Mouse (Mus musculus) gastrocnemius, postnatal 4 days (tissue): ENCODE measurements around the gene Zfp607a. TPM values are rescaled to one million over a fixed set of nuclear protein-coding genes. Genes with fewer than 3 reads are reported as not detected.
"Not testable (repeated sequence)": the region's sequence is repeated elsewhere in the genome, so short reads cannot be mapped to it uniquely, and the experiment has no call there.

Experiments
- DNase-seq, 2 experiments: peaks; one replicate each; pipeline ENCODE4 v3.0.0; 2021 to 2022; ENCODE audit warnings: low spot score in 2 of 2, mixed read lengths in 2 of 2
- long read RNA-seq, 2 experiments: library from polyadenylated mRNA; stranded (forward); transcript quantifications; one replicate each; pipeline ENCODE4 v2.0.0; 2021
- total RNA-seq, 2 experiments: library from RNA; stranded (reverse); gene quantifications; 2 replicates each; pipeline ENCODE4 v1.2.3; 2021

Zfp607a gene
- 1 to 10 TPM; 3.5 to 4.3 TPM for total RNA-seq
- long read RNA-seq, experiment 1, partial matches to known transcripts: 0 of 2 reads
- long read RNA-seq, experiment 1, other reads (novel, unspliced or antisense): 1 of 2 reads
- long read RNA-seq, experiment 2, partial matches to known transcripts: 0 of 2 reads
- long read RNA-seq, experiment 2, other reads (novel, unspliced or antisense): 0 of 2 reads

- DNase-seq: no peak
Observed at GRCm38 (mm10) chr7:27857227-27857626, at the start of gene Zfp607a. Gene Zfp607a (plus strand): TSS chr7:27857527.

GRCm38 (mm10) chr7:27818526-27819110, 38.7 kb upstream of the Zfp607a start:
- no peak for DNase-seq

GRCm38 (mm10) chr7:27822611-27823010, 34.7 kb upstream of the Zfp607a start:
- no peak for DNase-seq

- DNase-seq: no peak
Observed at GRCm38 (mm10) chr7:27834131-27834530, 23.2 kb upstream of the Zfp607a start.

DNA sequence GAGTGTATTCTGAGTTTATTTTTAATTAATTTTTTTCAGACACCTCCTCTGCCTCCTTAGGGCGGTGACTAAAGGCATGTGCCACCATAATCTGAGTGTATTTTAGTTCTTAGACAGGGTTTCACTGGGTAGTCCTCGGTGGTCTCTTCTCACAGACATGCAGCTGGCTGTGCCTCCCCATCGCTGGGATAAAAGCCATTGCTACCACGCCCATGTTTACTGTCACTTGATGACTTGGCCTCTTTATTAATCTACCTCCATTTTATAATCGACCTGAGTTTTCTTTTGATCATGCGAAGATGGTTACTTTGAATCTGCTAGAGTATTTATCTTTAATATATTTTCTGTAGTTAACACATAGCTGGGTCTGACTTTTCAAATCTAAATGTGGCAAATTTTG, 19.4 kb upstream of the Zfp607a start:
- DNase-seq: no peak

GRCm38 (mm10) chr7:27838323-27839249, 18.7 kb upstream of the Zfp607a start, which contains the start of gene Zfp59:
Gene Zfp59 (plus strand): TSS chr7:27838607.
- peak; percentile 70 to 86 for DNase-seq

GRCm38 (mm10) chr7:27839596-27839995, 17.7 kb upstream of the Zfp607a start:
- no peak for DNase-seq

DNA sequence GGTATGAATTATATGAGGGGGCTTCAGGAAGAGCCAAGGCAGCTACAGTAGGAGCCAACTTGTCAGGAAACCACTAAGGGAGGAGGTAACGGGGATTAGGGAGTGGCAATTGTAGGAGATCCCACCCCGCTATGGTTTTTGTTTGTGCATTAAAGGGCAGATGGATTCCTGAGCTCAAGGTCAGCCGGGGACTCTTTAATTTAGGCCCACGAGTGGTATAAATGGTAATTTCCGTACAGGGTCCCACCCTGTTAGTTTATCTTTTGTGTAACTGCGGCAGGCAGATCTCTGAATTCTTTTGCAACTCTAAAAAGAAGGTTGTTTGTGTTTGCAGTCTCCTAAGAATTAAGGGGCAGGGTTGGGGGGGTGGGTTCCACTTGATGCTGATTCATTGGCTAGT, 17.2 kb upstream of the Zfp607a start:
- no peak for DNase-seq

DNA sequence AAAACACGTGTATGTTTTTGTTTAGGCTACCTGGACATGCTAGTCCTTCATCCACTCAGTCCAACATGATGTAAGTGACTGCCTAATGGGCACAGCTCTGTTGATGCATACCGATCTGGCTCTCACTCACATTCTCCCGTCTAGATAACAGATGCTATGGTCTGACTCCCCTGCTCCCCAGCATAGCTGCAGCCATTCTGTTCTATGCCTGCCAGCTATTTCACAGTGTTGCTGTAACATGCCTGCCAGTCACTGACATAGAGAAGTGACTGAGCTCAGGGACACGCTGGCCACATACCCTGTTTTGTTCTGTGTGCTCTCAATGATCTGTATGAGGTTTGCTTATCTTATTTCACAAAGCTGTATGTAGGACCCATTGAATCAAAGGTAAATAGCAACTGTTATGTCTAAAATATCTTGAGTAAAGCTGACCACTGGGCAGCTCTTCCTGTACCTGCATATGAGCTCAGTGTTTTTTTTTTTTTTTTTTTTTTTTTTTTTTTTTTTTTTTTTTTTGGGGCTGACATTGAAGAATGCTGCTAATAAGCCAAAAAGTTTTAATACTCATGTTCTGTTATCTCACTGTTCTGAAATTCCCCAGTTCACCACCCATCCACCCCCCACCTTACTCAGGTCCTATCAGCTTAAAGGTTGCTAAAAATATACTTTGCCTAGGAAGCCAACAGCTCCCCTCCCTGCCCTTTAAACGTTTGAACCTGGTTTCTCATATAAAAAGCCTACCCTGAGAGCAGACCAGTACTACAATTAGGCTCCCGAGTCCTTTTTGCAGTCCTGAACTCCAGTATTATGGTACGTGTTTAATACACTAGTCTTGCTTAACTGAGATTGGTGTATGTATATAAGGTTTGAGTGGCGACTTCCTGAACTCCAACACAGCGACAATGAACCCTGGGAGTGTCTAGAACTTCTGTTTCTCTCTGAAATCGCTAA, 2.2 kb downstream of the Zfp607a start:
- DNase-seq: no peak

GRCm38 (mm10) chr7:27860396-27861235, 3.3 kb downstream of the Zfp607a start:
- DNase-seq: peak; percentile 36 to 68

- DNase-seq: not testable (repeated sequence)
Observed at GRCm38 (mm10) chr7:27862578-27862977, 5.3 kb downstream of the Zfp607a start.

GRCm38 (mm10) chr7:27881721-27882120, 24.4 kb downstream of the Zfp607a start:
- DNase-seq: no peak

DNA sequence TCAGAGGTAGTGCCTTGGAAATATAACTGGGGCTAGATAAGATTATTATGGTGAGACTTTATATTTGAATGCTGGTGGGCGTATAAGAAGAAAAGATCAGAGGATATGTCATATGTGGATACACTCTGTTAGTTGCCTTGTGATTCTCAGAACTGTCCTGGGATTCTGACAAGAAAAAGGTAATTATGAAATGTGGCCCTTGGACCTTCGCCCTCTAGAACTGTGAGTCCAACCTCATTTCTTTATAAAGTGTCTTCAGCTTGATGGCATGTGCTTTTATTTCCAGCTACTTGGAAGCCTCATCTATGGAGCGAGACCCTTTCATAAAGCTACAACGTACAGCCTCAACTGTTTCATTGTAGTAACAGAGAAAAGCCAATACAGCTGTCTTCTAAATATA, 43.3 kb downstream of the Zfp607a start:
- no peak for DNase-seq

DNA sequence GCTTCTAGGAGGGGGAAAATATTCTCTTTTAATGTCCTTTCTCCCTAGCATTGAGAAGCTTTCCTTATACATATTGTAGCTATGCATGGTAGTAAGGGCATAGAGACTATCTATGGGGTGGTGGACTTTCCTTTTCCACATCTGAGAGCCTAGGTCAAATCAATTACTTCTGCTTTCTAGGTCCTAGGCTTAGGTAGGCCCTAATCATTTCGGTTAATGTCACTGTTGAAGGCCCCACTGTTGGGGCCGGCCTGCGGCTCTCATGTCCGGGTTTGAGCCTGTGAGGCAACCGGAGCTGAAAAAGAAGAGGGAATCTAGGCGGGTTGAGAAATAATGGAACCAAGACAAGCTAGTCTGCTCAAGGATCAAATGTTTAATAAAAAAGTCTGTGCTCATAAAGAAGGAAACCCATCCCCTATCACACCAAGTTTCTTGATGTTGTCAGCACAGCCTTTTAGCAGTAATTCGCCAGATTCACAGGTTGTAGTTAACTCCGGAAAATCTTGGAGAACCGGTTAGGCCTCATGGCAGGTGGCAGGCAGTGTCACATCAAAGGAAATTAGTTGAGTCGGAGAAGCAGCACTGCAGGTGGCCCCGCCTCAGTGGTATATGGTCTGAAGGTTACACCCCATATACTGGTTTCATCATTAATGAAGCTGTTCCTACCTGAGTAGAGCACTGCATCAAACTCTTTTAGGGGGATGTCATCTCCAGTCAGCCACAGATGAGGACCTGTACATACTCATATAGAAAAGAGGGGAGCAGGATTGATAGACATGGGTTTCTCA, 47.9 kb downstream of the Zfp607a start:
- DNase-seq: no peak

DNA sequence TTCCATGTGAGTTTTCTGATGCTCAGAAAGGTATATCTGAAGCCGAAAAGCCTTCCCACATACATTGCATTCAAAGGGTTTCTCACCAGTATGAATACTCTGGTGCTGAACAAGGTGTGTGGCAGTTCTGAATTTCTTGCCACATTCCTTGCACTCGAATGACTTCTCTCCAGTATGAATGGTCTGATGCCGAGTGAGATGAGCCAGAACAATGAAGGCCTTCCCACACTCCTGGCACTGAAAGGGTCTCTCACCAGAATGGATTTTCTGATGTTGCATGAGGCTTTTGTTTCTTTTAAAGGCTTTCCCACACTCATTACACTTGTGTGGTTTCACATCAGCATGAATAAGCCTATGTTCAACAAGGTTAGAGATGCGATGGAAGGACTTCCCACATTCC, 53.6 kb downstream of the Zfp607a start:
- DNase-seq: not testable (repeated sequence)

GRCm38 (mm10) chr7:27927041-27927440, 69.7 kb downstream of the Zfp607a start:
- DNase-seq: not testable (repeated sequence)

- peak; percentile 46 to 70 for DNase-seq
Observed at GRCm38 (mm10) chr7:27928818-27929695, 71.7 kb downstream of the Zfp607a start, which contains the start of gene Zfp974. Gene Zfp974 (minus strand): TSS chr7:27929460.
